In genomic region chr12:87154448-87154847, GRCm38 (mm10) we compare ENCODE assay signal across 10 mouse cellular contexts. TPM values are rescaled to one million over a fixed set of nuclear protein-coding genes. Genes with fewer than 3 reads are reported as not detected.
A peak's percentile ranks its signal among the peaks of the same experiment; 100 is the strongest.
DNase-seq lines count a peak whose midpoint lies in the region; ATAC-seq lines count a peak whose summit lies in the region.
"Had no signal": no experiment of that assay in that cellular context is flagged by ENCODE, and none has a peak within 500 bp of the region (broad histone marks: within the 10 kb centered on the region; RNA-seq: fewer than 3 reads in every experiment).

No protein-coding gene starts in this region.

- DNase-seq in adipocyte (ENCODE audit: low spot score), result peak; percentile 76
- peak; percentile 62 for DNase-seq in adrenal gland, postnatal 10 days
- DNase-seq in fat pad, adult 2 months (ENCODE audit: extremely low read depth, low read depth, low spot score), result peak; percentile 83
- peak; percentile 74 to 84 for DNase-seq in lung, adult 18-20 months
- DNase-seq in lung, postnatal 10 days, result peak; percentile 39
- peak; percentile 76 for DNase-seq in lung, postnatal 36 days

- ATAC-seq in granulocyte monocyte progenitor cell, adult 5-6 weeks (replicated peaks; ENCODE audit: poor library complexity, severe bottlenecking), result peak; percentile 78

RNA-seq across cellular contexts. Expression of gene Pomt2, which starts 6.7 kb away (rescaled TPM):
- 10 to 100 TPM; 11.5 to 14.1 TPM for total RNA-seq in adrenal gland, postnatal 10 days (2021)
- total RNA-seq in granulocyte monocyte progenitor cell, adult 5-6 weeks (2014; fragmentation: Nextera tagmentation), result 8.8 and 11.8 TPM in 2 replicates
- total RNA-seq in granulocyte monocyte progenitor cell, adult 5-6 weeks (2017), result 7.9 and 9.8 TPM in 2 replicates

RNA-seq across cellular contexts. Expression of gene Gstz1, which starts 7.5 kb away (rescaled TPM):
- 100 to 1,000 TPM; 104 to 140 TPM for total RNA-seq in adrenal gland, postnatal 10 days (2021)
- total RNA-seq in granulocyte monocyte progenitor cell, adult 5-6 weeks (2014; fragmentation: Nextera tagmentation), result 34.2 and 45.7 TPM in 2 replicates
- total RNA-seq in granulocyte monocyte progenitor cell, adult 5-6 weeks (2017), result 22.3 and 28.8 TPM in 2 replicates

RNA-seq across cellular contexts. Expression of gene Samd15, which starts 45.1 kb away (rescaled TPM):
- 1 to 10 TPM; 1.1 to 1.8 TPM for total RNA-seq in adrenal gland, postnatal 10 days (2021)
- total RNA-seq in granulocyte monocyte progenitor cell, adult 5-6 weeks (2014; fragmentation: Nextera tagmentation), result 3.2 TPM in 1 of 2 replicates, not detected in the other
- total RNA-seq in granulocyte monocyte progenitor cell, adult 5-6 weeks (2017), result not detected in 2 replicates
- total RNA-seq: gastrocnemius, adult 8-10 months; gastrocnemius, postnatal 25 days had no signal

RNA-seq across cellular contexts. Expression of gene Tmed8, which starts 45.8 kb away (rescaled TPM):
- 10 to 100 TPM; 17.5 to 19.3 TPM for total RNA-seq in adrenal gland, postnatal 10 days (2021)
- total RNA-seq in granulocyte monocyte progenitor cell, adult 5-6 weeks (2014; fragmentation: Nextera tagmentation), result 9.6 and 9.8 TPM in 2 replicates
- total RNA-seq in granulocyte monocyte progenitor cell, adult 5-6 weeks (2017), result 5.4 and 8.0 TPM in 2 replicates

RNA-seq across cellular contexts. Expression of gene Ngb, which starts 52.1 kb away (rescaled TPM):
- 1 to 10 TPM in 1 of 2 experiments, under 1 TPM in 1; 0.87 to 2.0 TPM for total RNA-seq in adrenal gland, postnatal 10 days (2021)
- not detected in 2 replicates for total RNA-seq in granulocyte monocyte progenitor cell, adult 5-6 weeks (2014; fragmentation: Nextera tagmentation)
- not detected in 2 replicates for total RNA-seq in granulocyte monocyte progenitor cell, adult 5-6 weeks (2017)
- total RNA-seq: gastrocnemius, adult 8-10 months; heart, postnatal 25 days had no signal

Comparison
In these comparisons a context has a peak if more than half of its experiments do, and no peak if none do; other contexts are left out.
1. Peak in every context shown above with its lines: DNase-seq and ATAC-seq.